Mouse (Mus musculus) colon, adult 2 months (tissue): Measurements from ENCODE around the gene Spsb2. TPM values are rescaled to one million over a fixed set of nuclear protein-coding genes. Genes with fewer than 3 reads are reported as not detected.

Experiments used
- polyA plus RNA-seq: library from polyadenylated mRNA; depleted of rRNA; stranded (reverse); fragments of >200 nt; gene quantifications from 2 replicates; pipeline ENCODE4 v1.2.3, GENCODE M21; 2012; rRNA removed

The Spsb2 gene
- 39.0 and 41.2 TPM in 2 replicates for polyA plus RNA-seq

DNA sequence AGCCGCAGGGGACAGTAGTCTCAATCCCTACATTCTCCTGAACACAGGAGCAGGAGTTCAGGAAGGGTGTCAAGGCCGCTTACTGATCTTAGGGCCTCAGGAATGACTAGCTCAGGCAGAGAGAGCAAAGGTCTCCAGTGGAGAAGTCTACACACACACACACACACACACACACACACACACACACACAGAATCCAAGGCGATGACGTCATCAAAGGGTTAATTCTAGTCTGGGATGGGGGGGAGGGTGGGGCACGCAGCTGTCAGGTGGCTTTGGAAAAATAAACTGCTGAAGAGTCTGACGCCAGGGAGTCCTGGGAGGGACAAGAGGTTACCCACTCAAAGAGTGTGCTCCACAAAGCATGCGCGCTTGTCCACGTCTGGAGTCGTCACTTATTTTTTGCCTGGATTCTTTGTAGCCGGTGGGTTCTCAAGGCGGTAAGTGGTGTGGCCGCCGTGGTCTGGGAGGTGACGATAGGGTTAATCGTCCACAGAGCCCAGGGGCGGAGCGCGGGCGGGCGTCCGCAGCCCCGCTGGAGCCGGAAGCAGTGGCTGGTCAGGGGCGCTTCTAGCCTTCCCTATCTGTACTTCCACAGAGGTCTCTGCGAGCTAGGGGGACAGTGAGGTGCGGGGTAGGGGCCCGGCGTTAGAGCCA is at the start of gene Spsb2:
Gene Spsb2 (plus strand): TSS at position 304 of the 655 bp plus-strand sequence.

GRCm38 (mm10) chr6:124769101-124769765 is 39.2 kb upstream of the Spsb2 start, which contains the start of gene Eno2:
Gene Eno2 (minus strand): TSS chr6:124769673.

DNA sequence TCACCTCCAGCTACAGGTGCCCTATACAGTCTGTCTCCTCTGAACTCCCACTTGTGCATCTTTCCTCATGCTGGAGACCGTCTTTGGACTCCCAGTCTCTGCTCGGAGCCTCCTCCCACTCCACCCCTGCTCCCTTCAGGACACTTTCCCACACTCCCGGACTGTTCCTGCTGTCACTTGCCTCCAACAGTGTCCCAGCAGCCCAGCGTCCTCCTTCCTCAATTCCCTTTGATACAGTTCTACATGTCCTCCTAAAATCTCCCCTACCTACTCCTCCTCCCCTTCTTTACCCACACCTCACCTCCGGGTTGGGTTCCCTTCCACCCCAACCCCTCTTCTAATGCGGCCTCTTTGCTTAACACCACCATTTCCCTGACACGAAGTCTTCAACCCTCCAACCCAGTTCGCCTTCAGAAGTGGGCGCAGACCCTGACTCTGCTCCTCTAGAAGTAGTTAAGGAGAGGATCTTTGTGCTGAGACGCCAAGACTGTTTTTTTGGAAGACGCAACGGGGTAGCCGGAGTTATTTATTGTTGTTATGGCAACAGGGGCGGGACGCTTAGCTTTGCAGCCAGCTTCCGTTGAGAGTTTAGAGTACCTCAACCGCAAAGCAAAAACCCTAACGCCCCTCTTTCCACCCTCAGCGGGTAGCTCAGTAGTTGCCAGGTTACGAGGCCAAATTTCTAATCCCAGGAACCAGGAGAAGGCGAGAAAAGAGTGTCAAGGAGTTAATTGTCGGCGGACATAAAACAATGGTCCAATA is 29.1 kb upstream of the Spsb2 start, which contains the start of gene Lrrc23:
Gene Lrrc23 (minus strand): TSS at position 506 of the 762 bp plus-strand sequence.

DNA sequence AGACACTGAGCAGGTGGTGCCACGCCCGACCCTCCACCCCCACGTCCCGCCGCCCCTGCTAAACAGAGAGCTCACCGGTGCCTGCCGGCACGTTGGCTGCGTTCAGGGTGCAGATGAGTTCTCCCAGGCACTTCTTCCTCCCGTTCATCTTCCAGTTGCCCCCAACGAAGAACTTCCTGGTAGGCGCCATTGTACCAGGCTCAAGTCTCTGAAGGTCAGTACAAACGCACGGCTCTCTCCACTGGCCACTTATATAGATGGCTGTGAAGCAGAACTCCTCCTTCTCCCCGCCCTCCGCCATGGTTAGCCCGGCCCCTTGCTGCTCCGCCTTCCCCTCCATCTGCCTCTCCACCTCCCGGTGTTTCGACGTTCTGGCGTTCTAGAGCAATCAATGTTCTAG is 5.5 kb downstream of the Spsb2 start, which contains the start of gene Tpi1:
Gene Tpi1 (minus strand): TSS at position 364 of the 400 bp plus-strand sequence.

GRCm38 (mm10) chr6:124828868-124829798 is 20.7 kb downstream of the Spsb2 start, which contains the start of the genes Usp5 and Cdca3:
Gene Usp5 (minus strand): TSS chr6:124829484.
Gene Cdca3 (plus strand): TSS chr6:124829547.

DNA sequence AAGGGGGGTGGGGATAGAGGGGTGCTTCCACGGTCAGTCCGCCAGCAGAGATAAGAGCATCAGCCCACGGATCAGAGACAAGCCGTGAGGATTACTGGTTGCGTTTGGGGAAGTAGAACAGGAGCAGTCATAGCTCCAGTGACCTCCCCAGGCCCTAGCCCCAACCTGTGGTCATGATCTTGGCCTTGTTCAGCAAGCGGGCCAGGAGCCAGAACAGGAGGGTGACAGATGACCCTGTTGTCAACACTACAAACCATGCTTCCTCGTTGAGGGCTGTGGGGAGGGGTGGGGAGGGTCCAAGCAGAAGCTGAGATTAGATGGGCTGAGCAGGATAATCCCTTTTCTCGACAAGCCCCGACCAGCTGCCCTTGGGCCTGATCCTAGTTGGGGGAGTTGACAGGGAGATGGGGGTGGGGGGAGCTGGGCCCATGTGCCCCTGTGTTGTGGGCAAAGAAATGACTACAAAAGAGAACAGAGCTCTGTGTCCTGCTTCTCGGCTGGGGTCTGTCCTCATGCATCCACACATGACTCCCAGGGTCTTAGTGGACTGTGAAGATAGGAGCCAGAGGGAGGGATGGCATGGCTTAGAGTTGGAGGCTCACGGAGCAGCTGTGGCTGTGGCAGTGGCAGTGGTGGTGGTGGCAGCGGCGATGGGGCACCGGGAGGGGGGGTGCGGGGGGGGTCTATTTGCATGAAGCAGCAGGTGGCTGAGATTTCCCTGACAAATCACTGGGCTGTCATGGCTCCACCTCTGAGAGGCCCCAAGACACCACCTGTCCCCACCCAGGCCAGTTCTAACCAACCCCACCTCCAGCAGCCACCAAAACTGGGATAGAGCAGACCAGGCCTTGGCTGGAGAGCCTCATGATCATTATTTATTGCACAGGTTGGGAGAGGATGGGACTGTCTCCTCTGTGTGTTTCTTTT is 32.0 kb downstream of the Spsb2 start, which contains the start of gene Gnb3:
Gene Gnb3 (minus strand): TSS at position 35 of the 927 bp plus-strand sequence.

DNA sequence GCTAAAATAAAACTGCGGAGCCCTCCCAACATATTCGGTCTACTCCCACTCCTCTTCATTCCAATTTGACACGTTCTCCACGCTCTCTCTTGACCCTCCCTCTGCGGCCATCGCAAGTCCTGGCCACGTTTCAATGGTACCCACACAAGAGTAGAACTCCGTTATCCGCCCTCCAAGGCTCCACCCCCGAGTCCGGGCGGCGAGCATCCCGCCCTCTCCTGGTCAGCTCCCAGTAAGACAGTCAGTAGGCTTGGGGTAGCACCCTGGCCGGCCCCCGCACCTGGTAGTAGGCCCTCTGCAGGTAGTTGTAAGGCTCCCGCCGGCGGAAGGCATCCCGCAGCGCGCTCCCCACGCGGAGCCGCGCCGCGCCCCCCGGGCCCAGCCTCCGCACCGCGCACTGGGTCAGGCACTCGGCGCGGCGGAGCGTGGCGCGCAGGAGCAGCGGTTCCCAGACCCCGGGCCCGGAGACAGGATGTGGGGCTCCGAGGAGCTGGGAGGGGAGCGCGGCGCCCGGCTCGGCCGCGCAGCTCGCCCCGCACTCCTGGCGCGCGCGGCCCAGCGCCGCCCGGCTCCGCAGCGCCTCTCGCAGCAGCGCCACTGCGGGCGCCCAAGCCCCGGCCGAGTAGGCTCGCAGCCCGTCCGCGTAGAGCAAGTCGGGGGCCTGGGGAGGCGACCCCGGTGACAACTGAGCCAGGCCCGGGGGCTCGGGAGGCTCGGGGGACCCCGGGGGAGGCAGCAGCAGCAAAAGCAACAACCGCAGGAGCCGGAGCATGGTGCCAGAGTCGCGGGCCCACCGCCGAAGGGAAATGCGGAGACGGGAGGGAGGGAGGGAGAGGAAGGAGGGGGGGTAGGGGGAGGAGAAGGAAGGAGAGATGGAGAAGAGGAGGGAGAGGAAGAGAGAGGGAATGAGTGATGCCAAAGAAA is 48.7 kb downstream of the Spsb2 start, which contains the start of gene P3h3:
Gene P3h3 (minus strand): TSS at position 837 of the 924 bp plus-strand sequence.

Other genes with a start within 250 kb of the Spsb2 start
- gene C1rb, start 238.4 kb upstream of the Spsb2 start, polyA plus RNA-seq, result not detected in 2 replicates
- gene C1s2, start 172.6 kb upstream of the Spsb2 start, polyA plus RNA-seq, result not detected in 2 replicates
- gene Lpcat3, start 145.6 kb upstream of the Spsb2 start, polyA plus RNA-seq, result 102 and 141 TPM in 2 replicates
- gene Emg1, start 96.5 kb upstream of the Spsb2 start, polyA plus RNA-seq, result 36.9 and 39.0 TPM in 2 replicates
- gene Phb2, start 96.3 kb upstream of the Spsb2 start, polyA plus RNA-seq, result 151 and 193 TPM in 2 replicates
- 22.8 and 27.5 TPM in 2 replicates for gene Ptpn6, start 69.9 kb upstream of the Spsb2 start, polyA plus RNA-seq
- gene Grcc10, start 67.3 kb upstream of the Spsb2 start, polyA plus RNA-seq, result 180 and 222 TPM in 2 replicates
- gene Gm45234, start 52.6 kb upstream of the Spsb2 start, polyA plus RNA-seq, result not detected in 2 replicates
- gene Atn1, start 52.1 kb upstream of the Spsb2 start, polyA plus RNA-seq, result 52.2 and 59.6 TPM in 2 replicates
- 8.6 and 8.8 TPM in 2 replicates for gene Eno2, start 39.0 kb upstream of the Spsb2 start, polyA plus RNA-seq
- gene Lrrc23, start 28.9 kb upstream of the Spsb2 start, polyA plus RNA-seq, result 0.40 and 0.79 TPM in 2 replicates
- 442 and 514 TPM in 2 replicates for gene Tpi1, start 5.6 kb downstream of the Spsb2 start, polyA plus RNA-seq
- gene Usp5, start 20.8 kb downstream of the Spsb2 start, polyA plus RNA-seq, result 66.9 and 70.4 TPM in 2 replicates
- 38.3 and 47.5 TPM in 2 replicates for gene Cdca3, start 20.9 kb downstream of the Spsb2 start, polyA plus RNA-seq
- 0.21 and 0.29 TPM in 2 replicates for gene Gnb3, start 31.6 kb downstream of the Spsb2 start, polyA plus RNA-seq
- 25.9 and 26.2 TPM in 2 replicates for gene P3h3, start 49.1 kb downstream of the Spsb2 start, polyA plus RNA-seq
- gene Gpr162, start 55.3 kb downstream of the Spsb2 start, polyA plus RNA-seq, result 2.3 and 2.7 TPM in 2 replicates
- 2.7 and 3.0 TPM in 2 replicates for gene Cd4, start 79.6 kb downstream of the Spsb2 start, polyA plus RNA-seq
- 2.7 and 4.0 TPM in 2 replicates for gene Lag3, start 103.0 kb downstream of the Spsb2 start, polyA plus RNA-seq
- 894 and 1,886 TPM in 2 replicates for gene Ptms, start 111.4 kb downstream of the Spsb2 start, polyA plus RNA-seq
- gene Mlf2, start 122.7 kb downstream of the Spsb2 start, polyA plus RNA-seq, result 357 and 413 TPM in 2 replicates
- gene Cops7a, start 156.9 kb downstream of the Spsb2 start, polyA plus RNA-seq, result 206 and 213 TPM in 2 replicates
- gene Pianp, start 188.0 kb downstream of the Spsb2 start, polyA plus RNA-seq, result 8.4 and 8.6 TPM in 2 replicates
- 59.4 and 64.6 TPM in 2 replicates for gene Zfp384, start 200.5 kb downstream of the Spsb2 start, polyA plus RNA-seq
- gene Ing4, start 231.1 kb downstream of the Spsb2 start, polyA plus RNA-seq, result 37.5 and 37.7 TPM in 2 replicates
- gene Acrbp, start 241.0 kb downstream of the Spsb2 start, polyA plus RNA-seq, result 17.7 and 24.1 TPM in 2 replicates